Mouse (Mus musculus): ENCODE results near the gene Wasf2.

GRCm38 (mm10) chr4:133094936-133095733 is 35.2 kb upstream of the Wasf2 start:
- TF ChIP-seq CTCF (conservative IDR thresholded peaks at IDR 0.05; ENCODE audit: insufficient read depth, insufficient read length, low read depth, low read length) (no peak), POLR2A (IDR thresholded peaks at IDR 0.05; ENCODE audit: low read depth, low read length) (no peak)
